Mouse (Mus musculus) midbrain, embryonic 14.5 days (tissue): ENCODE measurements around the gene Map4k3. TPM values are rescaled to one million over a fixed set of nuclear protein-coding genes. Genes with fewer than 3 reads are reported as not detected.

Source experiments
- ATAC-seq: fragments of 200-750 bp; cut with Nextera tagmentation; 2 replicates; pipeline ENCODE4 v1.8.0; 2017; ENCODE audit warnings: moderate number of reproducible peaks, moderate library complexity; ENCODE audit not compliant: low FRiP score, low TSS enrichment
- DNase-seq: peaks from one replicate; pipeline ENCODE4 v3.0.0-alpha.2; 2015
- H3K27ac ChIP-seq: fragments of 300-500 bp; sonication (generic); replicated peaks from 2 replicates; pipeline ENCODE4 v1.5.1; 2014; ENCODE audit warnings: mild to moderate bottlenecking, low read depth, low read length, moderate library complexity
- H3K27me3 ChIP-seq: fragments of 300-500 bp; sonication (generic); 2 replicates; pipeline ENCODE4 v1.6.1; 2014; ENCODE audit warnings: low read length, control low read depth, mixed read lengths; ENCODE audit not compliant: control insufficient read depth, insufficient read depth
- H3K36me3 ChIP-seq: fragments of 300-500 bp; sonication (generic); 2 replicates; pipeline ENCODE4 v1.6.1; 2014; ENCODE audit warnings: low read length, control low read depth; ENCODE audit not compliant: control insufficient read depth, insufficient read depth
- H3K4me1 ChIP-seq: fragments of 300-500 bp; sonication (generic); 2 replicates; pipeline ENCODE4 v1.6.1; 2014; ENCODE audit warnings: mild to moderate bottlenecking, antibody characterized with exemption, low read length, control low read depth; ENCODE audit not compliant: control insufficient read depth, insufficient read depth
- H3K4me2 ChIP-seq: fragments of 300-500 bp; sonication (generic); 2 replicates; pipeline ENCODE4 v1.6.1; 2014; ENCODE audit warnings: mild to moderate bottlenecking, low read length, moderate library complexity
- H3K4me3 ChIP-seq: fragments of 300-500 bp; sonication (generic); replicated peaks from 2 replicates; pipeline ENCODE4 v1.5.1; 2014; ENCODE audit warnings: low read depth, low read length
- H3K9ac ChIP-seq: fragments of 300-500 bp; sonication (generic); replicated peaks from 2 replicates; pipeline ENCODE4 v1.6.1; 2014; ENCODE audit warnings: mild to moderate bottlenecking, low read length, moderate library complexity
- H3K9me3 ChIP-seq: fragments of 300-500 bp; sonication (generic); 2 replicates; pipeline ENCODE4 v1.6.1; 2016; ENCODE audit warnings: low read length, control low read depth, mixed read lengths; ENCODE audit not compliant: control insufficient read depth
- WGBS: fragments of 180-500 bp; shearing (Covaris S2); extraction: QIAGEN DNeasy Blood & Tissue Kit; methylation state at CpG from one replicate; pipeline ENCODE4 v1.1.7; 2014; 5-methylcytosine and 5-hydroxymethylcytosine counted together
- polyA plus RNA-seq: library from polyadenylated mRNA; unstranded; fragments of >200 nt; fragmentation: Nextera tagmentation; extraction: Ambion mirVana; gene quantifications from 2 replicates; pipeline ENCODE4 v1.2.1, GENCODE M21; 2014

Gene Map4k3
- polyA plus RNA-seq, 1 experiment from 2014 or later: 39.7 TPM

- H3K4me1 ChIP-seq: peaks cover 38% of the 10 kb centered on the region
- WGBS: 73% methylated on average over 6 of the region's 6 CpGs
- ATAC-seq: no peak
Observed at GRCm38 (mm10) chr17:80723092-80723491, 5.2 kb downstream of the Map4k3 start.

DNA sequence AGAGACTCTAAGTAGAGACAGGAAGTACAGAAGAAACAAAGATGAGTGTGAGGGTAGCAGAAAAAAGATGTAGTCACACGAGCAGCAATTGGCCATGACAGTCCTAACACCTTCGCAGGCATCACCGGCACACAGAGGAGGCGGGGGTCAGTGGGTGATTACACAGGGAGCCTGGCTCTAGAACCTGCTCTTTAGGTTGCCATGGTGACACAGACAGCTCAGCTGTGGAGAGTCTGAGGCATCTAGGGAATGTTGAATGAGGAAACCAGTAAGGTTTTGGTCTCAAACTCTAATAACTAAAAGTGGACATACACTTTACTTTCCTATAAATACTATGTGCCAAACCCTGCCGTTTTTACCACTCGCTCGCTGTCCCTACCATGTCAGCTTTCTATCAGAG, 6.6 kb downstream of the Map4k3 start:
- ATAC-seq (no peak), DNase-seq (peak; percentile 55)
- no peak overlapping the region for H3K9ac ChIP-seq
- no peak overlapping the region for H3K4me2 ChIP-seq
- no peak overlapping the region for H3K27ac ChIP-seq
- H3K4me1 ChIP-seq: peaks cover 41% of the 10 kb centered on the region
- 0 out of 2 replicates have a peak, but pooled peaks cover 3% of the 10 kb centered on the region for H3K36me3 ChIP-seq
- H3K4me3 ChIP-seq: no peak overlapping the region
- no peaks in the 10 kb centered on the region for H3K27me3 ChIP-seq
- H3K9me3 ChIP-seq: no peaks in the 10 kb centered on the region
- 61% methylated on average over 7 of the region's 7 CpGs for WGBS

More at GRCm38 (mm10) chr17:80723092-80723491, 5.2 kb downstream of the Map4k3 start:
- Histone ChIP-seq H3K27ac (no peak overlapping the region), H3K36me3 (0 out of 2 replicates have a peak, but pooled peaks cover 3% of the 10 kb centered on the region), H3K9ac (no peak overlapping the region), H3K4me2 (no peak overlapping the region), H3K4me3 (no peak overlapping the region), H3K27me3 (no peaks in the 10 kb centered on the region), H3K9me3 (no peaks in the 10 kb centered on the region)
- DNase-seq: no peak

GRCm38 (mm10) chr17:80719309-80719708, 9.0 kb downstream of the Map4k3 start:
- Histone ChIP-seq H3K27me3 (no peaks in the 10 kb centered on the region), H3K4me3 (no peak overlapping the region), H3K4me2 (no peak overlapping the region), H3K9ac (no peak overlapping the region), H3K9me3 (no peaks in the 10 kb centered on the region), H3K27ac (no peak overlapping the region), H3K36me3 (0 out of 2 replicates have a peak, but pooled peaks cover 3% of the 10 kb centered on the region), H3K4me1 (peaks cover 34% of the 10 kb centered on the region)
- DNase-seq (no peak), ATAC-seq (no peak)
- 88% methylated on average over 5 of the region's 5 CpGs for WGBS

GRCm38 (mm10) chr17:80718243-80718642, 10.0 kb downstream of the Map4k3 start:
- Histone ChIP-seq H3K36me3 (0 out of 2 replicates have a peak, but pooled peaks cover 3% of the 10 kb centered on the region), H3K27me3 (no peaks in the 10 kb centered on the region), H3K9me3 (no peaks in the 10 kb centered on the region), H3K4me2 (no peak overlapping the region), H3K27ac (no peak overlapping the region), H3K4me1 (peaks cover 30% of the 10 kb centered on the region), H3K4me3 (no peak overlapping the region), H3K9ac (no peak overlapping the region)
- ATAC-seq (no peak), DNase-seq (no peak)
- WGBS: 71% methylated on average over 5 of the region's 5 CpGs

DNA sequence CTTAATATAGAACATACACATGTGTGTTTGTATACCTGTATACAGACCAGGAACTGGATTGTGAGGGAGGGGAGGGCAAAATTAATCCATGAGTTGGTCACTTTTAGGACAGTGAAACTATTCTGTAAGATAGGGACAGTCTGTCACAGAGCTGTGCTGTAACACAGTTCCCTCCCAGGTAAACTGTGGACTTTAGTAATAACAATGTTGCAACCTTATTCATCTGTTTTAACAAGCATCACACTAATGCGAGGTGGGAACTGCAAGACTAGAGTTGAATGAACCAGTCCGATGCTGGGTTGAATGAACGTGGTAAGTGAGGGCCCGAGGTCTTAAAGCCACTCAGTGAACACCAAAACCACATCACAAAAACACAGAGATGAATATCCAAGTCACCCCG, 14.7 kb downstream of the Map4k3 start:
- DNase-seq (no peak), ATAC-seq (no peak)
- peaks cover 25% of the 10 kb centered on the region for H3K4me1 ChIP-seq
- 95% methylated on average over 5 of the region's 5 CpGs for WGBS
- no peak overlapping the region for H3K9ac ChIP-seq
- H3K27me3 ChIP-seq: no peaks in the 10 kb centered on the region
- no peak overlapping the region for H3K27ac ChIP-seq
- H3K4me3 ChIP-seq: no peak overlapping the region
- H3K36me3 ChIP-seq: no peaks in the 10 kb centered on the region
- H3K4me2 ChIP-seq: no peak overlapping the region
- no peaks in the 10 kb centered on the region for H3K9me3 ChIP-seq

DNA sequence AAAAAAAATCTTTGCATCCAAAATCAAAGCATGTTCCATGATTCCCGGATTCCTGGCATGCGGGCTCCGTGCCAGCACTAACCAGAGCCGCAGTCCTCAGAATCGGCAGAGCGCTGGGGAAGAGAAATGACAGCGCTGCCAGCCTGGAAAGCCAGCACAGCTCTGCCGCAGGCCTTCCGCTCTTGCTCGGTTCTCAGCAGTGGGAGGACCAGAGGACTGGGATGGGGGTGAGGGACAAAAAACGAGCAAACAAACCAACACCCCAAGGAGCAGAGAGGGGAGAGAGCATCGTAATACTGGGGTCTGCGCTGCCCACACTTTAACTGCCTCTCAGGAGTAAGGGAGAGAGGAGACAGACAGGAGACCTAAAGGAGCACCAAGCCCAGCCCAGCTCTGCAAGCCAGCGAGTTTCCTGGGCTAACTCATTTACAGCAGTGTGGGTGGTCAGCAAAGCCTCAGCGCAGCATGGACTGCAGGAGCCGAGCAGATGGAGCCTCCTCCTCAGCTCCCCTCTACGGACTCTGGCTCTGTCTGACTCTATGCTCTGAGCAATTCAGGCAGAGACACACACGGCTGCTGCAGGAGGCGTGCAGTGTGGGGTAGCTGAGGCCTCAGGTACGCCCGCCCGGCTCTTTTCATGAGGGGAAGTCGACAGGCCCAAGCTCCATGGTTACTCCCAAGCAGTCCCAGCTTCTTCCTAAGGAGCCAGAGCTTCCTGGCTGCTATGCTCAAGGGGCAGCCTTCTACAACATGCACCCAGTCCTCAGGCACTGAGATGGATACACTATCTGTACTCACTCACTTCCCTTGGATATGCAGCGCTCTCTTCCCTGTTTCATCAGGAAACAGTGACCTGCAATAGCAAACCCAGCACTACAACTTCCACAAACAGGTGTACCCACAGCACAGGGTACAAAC, 18.1 kb downstream of the Map4k3 start:
- no peaks in the 10 kb centered on the region for H3K36me3 ChIP-seq
- H3K4me1 ChIP-seq: peaks cover 20% of the 10 kb centered on the region
- peak; percentile 69; the same call in 1 of the 2 replicates for ATAC-seq
- peak overlapping the region; percentile 74 for H3K27ac ChIP-seq
- peak overlapping the region; percentile 50 for H3K9ac ChIP-seq
- H3K4me3 ChIP-seq: no peak overlapping the region; the same call in 1 of the 2 replicates
- no peaks in the 10 kb centered on the region for H3K9me3 ChIP-seq
- no peaks in the 10 kb centered on the region for H3K27me3 ChIP-seq
- peak overlapping the region; percentile 49 for H3K4me2 ChIP-seq
- DNase-seq: peak; percentile 77
- 18% methylated on average over 24 of the region's 24 CpGs for WGBS

DNA sequence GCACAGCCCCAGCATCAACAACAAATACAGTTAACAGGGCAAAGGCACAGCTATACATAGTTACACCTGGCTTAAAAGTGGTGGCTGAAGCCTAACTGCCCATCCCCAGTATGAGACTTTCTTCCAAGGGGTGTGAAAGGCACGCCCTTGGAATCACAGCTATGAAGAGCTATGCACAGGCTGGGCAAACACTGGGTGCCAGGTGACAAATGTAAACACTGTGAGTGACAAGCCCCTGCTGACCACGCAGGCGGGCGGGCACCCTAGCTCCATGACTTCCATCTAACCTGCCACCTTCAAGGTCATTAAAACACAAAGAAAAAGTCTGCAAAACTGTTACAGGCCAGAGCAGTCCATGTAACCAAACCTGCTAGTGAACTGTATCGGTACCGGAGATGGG, 19.5 kb downstream of the Map4k3 start:
- ATAC-seq (no peak), DNase-seq (no peak)
- Histone ChIP-seq H3K9ac (no peak overlapping the region), H3K4me2 (no peak overlapping the region), H3K36me3 (no peaks in the 10 kb centered on the region), H3K4me3 (no peak overlapping the region), H3K4me1 (peaks cover 18% of the 10 kb centered on the region), H3K9me3 (no peaks in the 10 kb centered on the region), H3K27ac (no peak overlapping the region), H3K27me3 (no peaks in the 10 kb centered on the region)
- 90% methylated on average over 6 of the region's 6 CpGs for WGBS

- no peak for DNase-seq
- ATAC-seq: no peak
- Histone ChIP-seq H3K4me2 (no peak overlapping the region), H3K4me3 (no peak overlapping the region), H3K27me3 (no peaks in the 10 kb centered on the region), H3K9me3 (no peaks in the 10 kb centered on the region), H3K27ac (no peak overlapping the region), H3K4me1 (peaks cover 18% of the 10 kb centered on the region), H3K36me3 (no peaks in the 10 kb centered on the region), H3K9ac (no peak overlapping the region)
- WGBS: 86% methylated on average over 4 of the region's 4 CpGs
Observed at GRCm38 (mm10) chr17:80707176-80707575, 21.1 kb downstream of the Map4k3 start.

GRCm38 (mm10) chr17:80706608-80707007, 21.7 kb downstream of the Map4k3 start:
- Histone ChIP-seq H3K36me3 (no peaks in the 10 kb centered on the region), H3K4me3 (no peak overlapping the region)
- ATAC-seq: no peak

More at GRCm38 (mm10) chr17:80706608-80707007, 21.7 kb downstream of the Map4k3 start:
- no peaks in the 10 kb centered on the region for H3K27me3 ChIP-seq
- no peak overlapping the region for H3K9ac ChIP-seq
- WGBS: 76% methylated on average over 6 of the region's 6 CpGs
- H3K27ac ChIP-seq: no peak overlapping the region
- DNase-seq: no peak
- no peaks in the 10 kb centered on the region for H3K9me3 ChIP-seq
- H3K4me2 ChIP-seq: no peak overlapping the region
- peaks cover 21% of the 10 kb centered on the region for H3K4me1 ChIP-seq
